Mouse (Mus musculus) v-Abl transformed pro-B cells (cell line): Measurements from ENCODE around the gene Rabgef1.

Experiments used
- in situ Hi-C, 2 experiments: fragments of 400-800 bp; cut with MboI; formaldehyde crosslinking; loops; one replicate each; pipeline ENCODE4 v1.15.1; 2025; ENCODE audit not compliant: unreplicated experiment in 2 of 2

The Rabgef1 gene

GRCm38 (mm10) chr5:130169109-130169508, 2.5 kb upstream of the Rabgef1 start:
- in situ Hi-C loops: loop anchor here (25.0 kb wide), 2 partner anchors 693 to 1157 kb away; partner anchors contain the start of genes Ran (in 1 of the 2) and Stx2 (in 1 of the 2)

- in situ Hi-C loops: loop anchor here (10.0 to 25.0 kb wide), 3 partner anchors 691 to 1159 kb away; partner anchors contain the start of genes Ran (in 1 of the 2) and Stx2 (in 1 of the 2)
Measured at GRCm38 (mm10) chr5:130170666-130171422, 754 bp upstream of the Rabgef1 start.

GRCm38 (mm10) chr5:130171956-130172601, 481 bp downstream of the Rabgef1 start:
- in situ Hi-C loops: loop anchor here (10.0 to 25.0 kb wide), 3 partner anchors 690 to 1160 kb away; partner anchors contain the start of genes Ran (in 1 of the 2) and Stx2 (in 1 of the 2)

GRCm38 (mm10) chr5:130173012-130173411, 1.4 kb downstream of the Rabgef1 start:
- in situ Hi-C loops: loop anchor here (10.0 to 25.0 kb wide), 3 partner anchors 689 to 1161 kb away; partner anchors contain the start of genes Ran (in 1 of the 2) and Stx2 (in 1 of the 2)

- in situ Hi-C loops: loop anchor here in 1 of 2 experiments (10.0 kb wide), 1 partner anchor 1163 kb away; no protein-coding TSS in a partner anchor
Measured at GRCm38 (mm10) chr5:130177871-130178270, 6.3 kb downstream of the Rabgef1 start.

- in situ Hi-C loops: no loop called here
Measured at GRCm38 (mm10) chr5:130180362-130180761, 8.8 kb downstream of the Rabgef1 start.

- in situ Hi-C loops: no loop called here
Measured at GRCm38 (mm10) chr5:130181740-130182540, 10.3 kb downstream of the Rabgef1 start.

GRCm38 (mm10) chr5:130182541-130182821, 10.9 kb downstream of the Rabgef1 start:
- in situ Hi-C loops: no loop called here

GRCm38 (mm10) chr5:130184193-130184856, 12.7 kb downstream of the Rabgef1 start:
- in situ Hi-C loops: no loop called here

GRCm38 (mm10) chr5:130185312-130185711, 13.7 kb downstream of the Rabgef1 start:
- in situ Hi-C loops: no loop called here

- in situ Hi-C loops: no loop called here
Measured at GRCm38 (mm10) chr5:130187383-130187782, 15.8 kb downstream of the Rabgef1 start.

GRCm38 (mm10) chr5:130190909-130191308, 19.3 kb downstream of the Rabgef1 start:
- in situ Hi-C loops: no loop called here

- in situ Hi-C loops: no loop called here
Measured at GRCm38 (mm10) chr5:130191865-130192264, 20.3 kb downstream of the Rabgef1 start.

GRCm38 (mm10) chr5:130192356-130192944, 20.9 kb downstream of the Rabgef1 start:
- in situ Hi-C loops: no loop called here

- in situ Hi-C loops: no loop called here
Measured at GRCm38 (mm10) chr5:130193760-130194159, 22.2 kb downstream of the Rabgef1 start.

GRCm38 (mm10) chr5:130196307-130196706, 24.7 kb downstream of the Rabgef1 start:
- in situ Hi-C loops: no loop called here

- in situ Hi-C loops: no loop called here
Measured at GRCm38 (mm10) chr5:130197454-130197853, 25.9 kb downstream of the Rabgef1 start.

- in situ Hi-C loops: no loop called here
Measured at GRCm38 (mm10) chr5:130197981-130198380, 26.4 kb downstream of the Rabgef1 start.

- in situ Hi-C loops: no loop called here
Measured at GRCm38 (mm10) chr5:130200233-130201029, 28.8 kb downstream of the Rabgef1 start.
